Mouse (Mus musculus) megakaryocyte, embryonic 14.5 days (primary cell): ENCODE results near the gene Smco1. TPM values are rescaled to one million over a fixed set of nuclear protein-coding genes. Genes with fewer than 3 reads are reported as not detected.
A peak's percentile ranks its signal among the peaks of the same experiment; 100 is the strongest.
"Not testable (repeated sequence)": the region's sequence is repeated elsewhere in the genome, so short reads cannot be mapped to it uniquely, and the experiment has no call there.

Experiments
- H3K27me3 ChIP-seq: replicated peaks from 2 replicates; pipeline ENCODE3; 2012; ENCODE audit warnings: inconsistent platforms
- H3K36me3 ChIP-seq: replicated peaks from 2 replicates; pipeline ENCODE3; 2012; ENCODE audit warnings: low read length, inconsistent platforms, mixed read lengths
- H3K4me1 ChIP-seq: 2 replicates; pipeline ENCODE4 v1.6.1; 2012; ENCODE audit warnings: inconsistent platforms
- H3K4me3 ChIP-seq: replicated peaks from 2 replicates; pipeline ENCODE3; 2012; ENCODE audit warnings: moderate library complexity, mild to moderate bottlenecking, inconsistent platforms
- H3K9me3 ChIP-seq: 2 replicates; pipeline ENCODE4 v1.6.1; 2012; ENCODE audit warnings: inconsistent platforms
- FLI1 ChIP-seq: IDR thresholded peaks from 2 replicates; pipeline ENCODE4 v1.6.1; 2012; ENCODE audit warnings: low read length, inconsistent platforms, mixed read lengths
- GATA1 ChIP-seq: IDR thresholded peaks from 3 replicates; pipeline ENCODE4 v1.6.1; 2012; ENCODE audit warnings: mixed read lengths, low read length, inconsistent platforms, borderline replicate concordance
- polyA plus RNA-seq: library from polyadenylated mRNA; stranded (reverse); fragments of >175 nt; gene quantifications from 2 replicates; pipeline ENCODE4 v1.2.3, GENCODE M21; 2012; ENCODE audit warnings: low replicate concordance; ENCODE audit not compliant: insufficient read depth

Smco1 gene
- not detected in 2 replicates for polyA plus RNA-seq

GRCm38 (mm10) chr16:32271291-32271690 lies at the start of gene Smco1:
Gene Smco1, plus strand, starts transcription at chr16:32271468.
- H3K4me1 ChIP-seq, result peaks cover 11% of the 10 kb centered on the region
- H3K9me3 ChIP-seq, result no peaks in the 10 kb centered on the region
- no peaks in the 10 kb centered on the region for H3K36me3 ChIP-seq
- TF ChIP-seq GATA1 (no peak), FLI1 (no peak)
- no peak within 1 kb of the TSS for H3K4me3 ChIP-seq
- H3K27me3 ChIP-seq, result no peaks in the 10 kb centered on the region

GRCm38 (mm10) chr16:32221803-32222202 lies 49.5 kb upstream of the Smco1 start:
- H3K27me3 ChIP-seq, result peaks cover under 1% of the 10 kb centered on the region
- no peaks in the 10 kb centered on the region for H3K36me3 ChIP-seq
- peaks cover 3% of the 10 kb centered on the region; the same call in 1 of the 2 replicates for H3K4me1 ChIP-seq
- H3K4me3 ChIP-seq, result no peak overlapping the region
- no peak for TF ChIP-seq GATA1
- TF ChIP-seq FLI1, result no peak
- H3K9me3 ChIP-seq, result peaks cover 6% of the 10 kb centered on the region; the same call in 1 of the 2 replicates

- Histone ChIP-seq H3K27me3 (no peaks in the 10 kb centered on the region), H3K9me3 (peaks cover 6% of the 10 kb centered on the region; the same call in 1 of the 2 replicates), H3K4me1 (no peaks in the 10 kb centered on the region; the same call in 1 of the 2 replicates), H3K4me3 (no peak overlapping the region), H3K36me3 (no peaks in the 10 kb centered on the region)
- TF ChIP-seq FLI1 (no peak), GATA1 (no peak)
Measured at GRCm38 (mm10) chr16:32222399-32222798, 48.9 kb upstream of the Smco1 start.

- H3K27me3 ChIP-seq, H3K9me3 ChIP-seq, H3K4me3 ChIP-seq: not testable (repeated sequence)
- Histone ChIP-seq H3K36me3 (peaks cover 46% of the 10 kb centered on the region), H3K4me1 (peaks cover 16% of the 10 kb centered on the region)
Measured at GRCm38 (mm10) chr16:32232050-32232449, 39.2 kb upstream of the Smco1 start.

GRCm38 (mm10) chr16:32237930-32238680 lies 33.2 kb upstream of the Smco1 start:
- Histone ChIP-seq H3K27me3 (no peaks in the 10 kb centered on the region), H3K4me3 (no peak overlapping the region), H3K36me3 (peaks cover 49% of the 10 kb centered on the region), H3K9me3 (no peaks in the 10 kb centered on the region), H3K4me1 (peaks cover 29% of the 10 kb centered on the region)
- no peak for TF ChIP-seq GATA1
- TF ChIP-seq FLI1, result no peak

GRCm38 (mm10) chr16:32239428-32240312 lies 31.6 kb upstream of the Smco1 start:
- H3K4me1 ChIP-seq, result peaks cover 29% of the 10 kb centered on the region
- TF ChIP-seq FLI1 (no peak), GATA1 (no peak)
- H3K4me3 ChIP-seq, result no peak overlapping the region
- no peaks in the 10 kb centered on the region for H3K27me3 ChIP-seq
- H3K36me3 ChIP-seq, result peaks cover 34% of the 10 kb centered on the region
- no peaks in the 10 kb centered on the region for H3K9me3 ChIP-seq

GRCm38 (mm10) chr16:32243901-32244300 lies 27.4 kb upstream of the Smco1 start:
- H3K9me3 ChIP-seq, result no peaks in the 10 kb centered on the region
- H3K4me3 ChIP-seq, result no peak overlapping the region
- H3K27me3 ChIP-seq, result no peaks in the 10 kb centered on the region
- peaks cover 52% of the 10 kb centered on the region for H3K4me1 ChIP-seq
- TF ChIP-seq GATA1 (no peak), FLI1 (no peak)
- peaks cover 7% of the 10 kb centered on the region for H3K36me3 ChIP-seq

- Histone ChIP-seq H3K36me3 (peaks cover 9% of the 10 kb centered on the region), H3K27me3 (no peaks in the 10 kb centered on the region), H3K4me1 (peaks cover 54% of the 10 kb centered on the region), H3K9me3 (no peaks in the 10 kb centered on the region), H3K4me3 (peak overlapping the region; percentile 99)
- TF ChIP-seq GATA1 (no peak), FLI1 (no peak)
Measured at GRCm38 (mm10) chr16:32246351-32246791, 24.9 kb upstream of the Smco1 start.

- H3K27me3 ChIP-seq, result no peaks in the 10 kb centered on the region
- H3K4me1 ChIP-seq, result peaks cover 49% of the 10 kb centered on the region
- peak within 1 kb of the TSS; percentile 99 for H3K4me3 ChIP-seq
- peaks cover 14% of the 10 kb centered on the region for H3K36me3 ChIP-seq
- H3K9me3 ChIP-seq, result no peaks in the 10 kb centered on the region
- TF ChIP-seq GATA1 (no peak), FLI1 (peak; percentile 22; the same call in 1 of the 2 replicates)
Measured at GRCm38 (mm10) chr16:32246952-32247370, 24.3 kb upstream of the Smco1 start, which contains the start of the genes Fbxo45 and Wdr53. Gene Fbxo45, minus strand, starts transcription at chr16:32247158. Gene Wdr53, plus strand, starts transcription at chr16:32247227.

GRCm38 (mm10) chr16:32264225-32264624 lies 7.0 kb upstream of the Smco1 start:
- H3K4me3 ChIP-seq, H3K27me3 ChIP-seq, H3K9me3 ChIP-seq, H3K36me3 ChIP-seq: not testable (repeated sequence)
- peaks cover 11% of the 10 kb centered on the region for H3K4me1 ChIP-seq
